Mouse (Mus musculus): ENCODE results near the gene Poldip2. TPM values are rescaled to one million over a fixed set of nuclear protein-coding genes. Genes with fewer than 3 reads are reported as not detected.
A peak's percentile ranks its signal among the peaks of the same experiment; 100 is the strongest.

Gene Poldip2
- total RNA-seq, 2 experiments from 2014 or later: 98.0 to 113 TPM

- Histone ChIP-seq H3K4me3 (peak overlapping the region; percentile 98), H3K27ac (peak overlapping the region; percentile 97)
- intact Hi-C loops (cut with DNase I): loop anchor here (2.0 kb wide), 1 partner anchor 23 kb away; the partner anchor contains the start of genes Poldip2 and Tmem199
- no peak for TF ChIP-seq CTCF (IDR thresholded peaks at IDR 0.05)
- DNase-seq: no peak
Measured at GRCm38 (mm10) chr11:78535376-78536079, 23.5 kb downstream of the Poldip2 start.

GRCm38 (mm10) chr11:78536080-78536689 lies 24.2 kb downstream of the Poldip2 start, which contains the start of the genes Tnfaip1 and Ift20:
Gene Tnfaip1 (minus strand): TSS chr11:78536332.
Gene Ift20 (plus strand): TSS chr11:78536361.
- intact Hi-C loops (cut with DNase I): no loop called here
- peak; percentile 98 for DNase-seq
- no peak for TF ChIP-seq CTCF (IDR thresholded peaks at IDR 0.05)
- peak within 1 kb of the TSS; percentile 98 for H3K4me3 ChIP-seq
- H3K27ac ChIP-seq: peak within 1 kb of the TSS; percentile 97

- TF ChIP-seq CTCF (IDR thresholded peaks at IDR 0.05): no peak
- Histone ChIP-seq H3K4me3 (peak overlapping the region; percentile 98), H3K27ac (peak overlapping the region; percentile 97)
- no peak for DNase-seq
- intact Hi-C loops (cut with DNase I): no loop called here
Measured at GRCm38 (mm10) chr11:78536690-78537084, 24.7 kb downstream of the Poldip2 start.

- no peak for TF ChIP-seq CTCF (IDR thresholded peaks at IDR 0.05)
- Histone ChIP-seq H3K4me3 (no peak overlapping the region), H3K27ac (no peak overlapping the region)
- no peak for DNase-seq
- intact Hi-C loops (cut with DNase I): no loop called here
Measured at GRCm38 (mm10) chr11:78540358-78540757, 28.4 kb downstream of the Poldip2 start.

GRCm38 (mm10) chr11:78544449-78545111 lies 32.6 kb downstream of the Poldip2 start:
- intact Hi-C loops (cut with DNase I): no loop called here
- no peak for TF ChIP-seq CTCF (IDR thresholded peaks at IDR 0.05)
- no peak for DNase-seq
- Histone ChIP-seq H3K4me3 (no peak overlapping the region), H3K27ac (no peak overlapping the region)

GRCm38 (mm10) chr11:78545181-78545580 lies 33.2 kb downstream of the Poldip2 start:
- no peak for TF ChIP-seq CTCF (IDR thresholded peaks at IDR 0.05)

GRCm38 (mm10) chr11:78547718-78548460 lies 35.9 kb downstream of the Poldip2 start:
- no peak for TF ChIP-seq CTCF (IDR thresholded peaks at IDR 0.05)
- DNase-seq: no peak
- Histone ChIP-seq H3K4me3 (no peak overlapping the region), H3K27ac (no peak overlapping the region)
- intact Hi-C loops (cut with DNase I): no loop called here

More at GRCm38 (mm10) chr11:78545181-78545580, 33.2 kb downstream of the Poldip2 start:
- H3K4me3 ChIP-seq: no peak overlapping the region
- no peak overlapping the region for H3K27ac ChIP-seq
- intact Hi-C loops (cut with DNase I): no loop called here
- no peak for DNase-seq

GRCm38 (mm10) chr11:78549491-78549987 lies 37.5 kb downstream of the Poldip2 start:
- no peak for TF ChIP-seq CTCF (IDR thresholded peaks at IDR 0.05)
- DNase-seq: no peak
- Histone ChIP-seq H3K27ac (no peak overlapping the region), H3K4me3 (peak overlapping the region; percentile 78)
- intact Hi-C loops (cut with DNase I): no loop called here

- intact Hi-C loops (cut with DNase I): loop anchor here (10.0 kb wide), 1 partner anchor 274 kb away; the partner anchor contains the start of gene Lyrm9
- H3K4me3 ChIP-seq: peak within 1 kb of the TSS; percentile 78
- H3K27ac ChIP-seq: peak within 1 kb of the TSS; percentile 88
- TF ChIP-seq CTCF (IDR thresholded peaks at IDR 0.05): peak; percentile 28; the same call in 1 of the 2 replicates
- DNase-seq: peak; percentile 97
Measured at GRCm38 (mm10) chr11:78550168-78551058, 38.4 kb downstream of the Poldip2 start, which contains the start of gene Tmem97. Gene Tmem97 (minus strand): TSS chr11:78550777.

- DNase-seq: no peak
- intact Hi-C loops (cut with DNase I): loop anchor here (10.0 kb wide), 1 partner anchor 274 kb away; the partner anchor contains the start of gene Lyrm9
- no peak for TF ChIP-seq CTCF (IDR thresholded peaks at IDR 0.05)
- H3K4me3 ChIP-seq: peak overlapping the region; percentile 78
- H3K27ac ChIP-seq: peak overlapping the region; percentile 88
Measured at GRCm38 (mm10) chr11:78551059-78551398, 39.0 kb downstream of the Poldip2 start.

GRCm38 (mm10) chr11:78555623-78556022 lies 43.6 kb downstream of the Poldip2 start:
- Histone ChIP-seq H3K27ac (no peak overlapping the region), H3K4me3 (no peak overlapping the region)
- intact Hi-C loops (cut with DNase I): loop anchor here (10.0 kb wide), 1 partner anchor 269 kb away; the partner anchor contains the start of gene Lyrm9
- no peak for DNase-seq
- TF ChIP-seq CTCF (IDR thresholded peaks at IDR 0.05): no peak

Measured in gastrocnemius, adult 2 months (tissue).